Mouse (Mus musculus): ENCODE results near the gene Cebpb.

DNA sequence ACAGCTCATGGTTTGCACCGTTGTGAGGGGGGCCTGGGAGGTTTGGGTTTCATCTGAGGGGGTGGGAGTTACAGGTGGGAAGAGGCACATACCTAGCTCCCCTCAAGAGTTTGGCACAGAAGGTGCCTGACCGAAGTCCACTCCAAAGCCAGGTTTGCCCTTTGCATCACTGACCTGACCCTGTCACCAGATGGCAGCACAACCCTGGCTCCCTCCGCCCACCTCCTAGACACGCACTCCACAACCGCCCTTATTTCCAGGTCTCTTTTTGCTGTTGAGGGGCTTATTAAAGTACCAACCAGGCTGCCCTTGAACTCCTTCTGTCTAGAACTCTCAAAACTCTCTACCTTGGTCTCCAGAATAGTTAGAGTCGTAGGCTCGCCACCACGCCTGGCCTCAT is 47.4 kb upstream of the Cebpb start:
- TF ChIP-seq FLI1 (IDR thresholded peaks at IDR 0.05; ENCODE audit: low read length) (no peak), GATA1 (IDR thresholded peaks at IDR 0.05; ENCODE audit: borderline replicate concordance, low read length) (no peak)
